Mouse (Mus musculus): ENCODE data around the gene Olfr20.

DNA sequence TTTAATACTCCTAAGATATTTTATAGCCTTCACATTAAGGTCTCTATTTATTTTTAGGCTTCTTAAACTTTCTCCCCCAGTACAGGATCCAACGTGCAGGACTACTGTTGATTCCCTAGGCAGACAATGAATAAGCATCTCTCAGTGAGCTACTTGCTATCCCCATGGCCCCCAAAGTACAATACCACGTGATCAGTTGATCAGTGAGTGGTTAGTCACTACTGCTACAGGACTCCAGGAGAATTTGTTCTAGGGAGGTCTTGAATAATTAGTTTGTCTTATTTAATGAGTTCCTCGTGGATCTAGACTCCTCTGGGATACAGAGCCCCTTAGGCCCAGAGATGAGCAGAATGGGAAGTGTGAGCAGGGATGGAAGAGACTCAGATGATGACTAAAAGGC is at the start of gene Olfr20:
- TF ChIP-seq CTCF (IDR thresholded peaks at IDR 0.05; ENCODE audit: low read depth): no peak
- no peak for TF ChIP-seq EP300 (optimal IDR thresholded peaks at IDR 0.05)
